Mouse (Mus musculus): ENCODE data around the gene Tec.

- TF ChIP-seq CTCF (IDR thresholded peaks at IDR 0.05; ENCODE audit: insufficient read depth, low read depth, low read length) (peak; percentile 36), POLR2A (IDR thresholded peaks at IDR 0.05; ENCODE audit: insufficient read depth, low read depth, low read length) (peak; percentile 54)
These were observed 45.6 kb upstream of the Tec start, which contains the start of gene Slain2 for GRCm38 (mm10) chr5:72913648-72914557.

Data from olfactory bulb, adult 2 months (tissue).